Mouse (Mus musculus) NIH3T3 (cell line): ENCODE data around the gene Sema3g.

Source experiments
- DNase-seq: peaks from one replicate; pipeline ENCODE4 v3.0.0-alpha.2; 2012; ENCODE audit warnings: low read depth

The Sema3g gene

DNA sequence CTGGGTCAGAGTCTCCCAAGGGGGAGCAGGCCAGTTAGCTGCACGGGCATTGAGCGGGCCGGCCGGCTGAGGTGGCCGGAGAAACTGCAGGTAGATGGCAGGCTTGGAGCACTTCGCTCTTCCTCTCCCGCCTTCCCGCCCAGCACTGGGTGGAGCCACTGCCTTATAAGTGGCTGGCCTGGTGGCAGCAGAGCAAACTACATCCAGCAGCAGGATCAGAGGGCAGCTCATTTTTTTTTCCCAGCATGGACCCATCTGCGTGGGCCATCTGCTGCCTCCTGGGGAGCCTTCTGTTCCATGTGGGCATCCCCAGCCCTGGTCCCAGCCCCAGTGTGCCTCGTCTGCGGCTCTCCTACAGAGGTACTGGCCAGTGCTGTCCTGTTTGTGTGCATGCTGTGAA is at the start of gene Sema3g:
TSS of gene Sema3g (plus strand) at position 195 of the 400 bp plus-strand sequence.
- DNase-seq = peak; percentile 47

DNA sequence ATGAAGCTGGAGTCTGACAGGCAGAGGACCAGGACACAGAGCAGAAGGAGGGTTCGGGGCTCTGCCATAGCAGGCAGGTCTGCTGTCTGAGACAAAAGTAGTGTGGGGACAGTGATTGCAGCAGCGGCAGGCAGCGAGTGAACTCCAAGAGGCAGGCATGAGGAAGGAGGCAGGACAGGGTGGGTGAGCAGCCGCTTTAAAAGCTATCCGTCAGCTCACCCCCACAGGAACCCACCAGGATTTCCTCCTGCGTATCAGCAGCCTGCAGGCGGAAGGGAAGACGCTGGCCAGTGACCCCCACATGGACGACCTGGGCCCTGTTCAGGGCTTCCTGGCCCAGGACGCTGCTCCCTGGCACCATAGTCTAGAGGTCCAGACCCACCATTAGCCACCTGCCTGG is 49.2 kb upstream of the Sema3g start, which contains the start of gene Stab1:
TSS of gene Stab1 (minus strand) at position 217 of the 400 bp plus-strand sequence.
- DNase-seq = no peak

GRCm38 (mm10) chr14:31169508-31169907 is 48.2 kb upstream of the Sema3g start:
- no peak for DNase-seq

- DNase-seq = no peak
These were observed 46.7 kb upstream of the Sema3g start for GRCm38 (mm10) chr14:31170963-31171362.

DNA sequence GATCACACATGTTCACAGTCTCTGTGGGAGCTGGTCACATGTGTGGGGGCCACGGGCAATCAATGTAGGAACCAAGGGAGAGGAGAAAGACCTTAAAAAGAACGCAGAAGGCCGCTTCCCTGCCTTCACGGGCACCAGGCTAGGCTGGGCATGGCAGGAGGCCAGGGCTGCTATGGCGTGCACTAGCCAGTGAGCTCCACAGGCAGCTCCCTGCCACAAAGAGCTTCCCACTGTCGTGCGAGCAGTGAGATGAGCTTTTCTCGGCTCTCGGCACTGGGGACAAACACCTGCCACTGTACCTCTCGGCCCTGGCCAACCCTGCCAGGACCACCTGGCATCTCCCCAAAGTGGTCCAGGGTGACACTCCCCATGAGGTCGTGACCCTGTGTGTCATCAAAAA is 46.3 kb upstream of the Sema3g start:
- DNase-seq = no peak

DNA sequence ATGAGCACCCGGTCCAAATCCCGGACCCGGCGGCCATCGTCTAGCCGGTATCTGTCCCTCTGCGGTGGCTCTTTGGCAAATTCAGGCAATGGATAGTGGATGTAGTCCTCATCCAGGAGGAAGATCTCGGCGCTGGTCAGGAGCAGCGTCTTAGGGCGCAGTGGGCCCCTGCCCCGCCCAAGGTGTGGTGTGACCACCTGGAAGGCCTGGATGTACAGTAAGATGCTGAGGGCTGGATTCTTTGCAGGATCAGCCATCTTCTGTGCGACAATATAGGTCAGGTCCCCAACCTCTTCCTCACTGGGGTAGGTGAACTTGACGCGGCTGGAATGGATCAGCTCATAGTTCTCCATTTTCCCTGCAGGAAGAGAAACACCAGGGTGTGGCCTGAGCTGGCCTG is 45.8 kb upstream of the Sema3g start:
- no peak for DNase-seq

- DNase-seq = no peak
These were observed 44.7 kb upstream of the Sema3g start for GRCm38 (mm10) chr14:31172781-31173455.

- no peak for DNase-seq
These were observed 44.1 kb upstream of the Sema3g start for GRCm38 (mm10) chr14:31173537-31173936.

DNA sequence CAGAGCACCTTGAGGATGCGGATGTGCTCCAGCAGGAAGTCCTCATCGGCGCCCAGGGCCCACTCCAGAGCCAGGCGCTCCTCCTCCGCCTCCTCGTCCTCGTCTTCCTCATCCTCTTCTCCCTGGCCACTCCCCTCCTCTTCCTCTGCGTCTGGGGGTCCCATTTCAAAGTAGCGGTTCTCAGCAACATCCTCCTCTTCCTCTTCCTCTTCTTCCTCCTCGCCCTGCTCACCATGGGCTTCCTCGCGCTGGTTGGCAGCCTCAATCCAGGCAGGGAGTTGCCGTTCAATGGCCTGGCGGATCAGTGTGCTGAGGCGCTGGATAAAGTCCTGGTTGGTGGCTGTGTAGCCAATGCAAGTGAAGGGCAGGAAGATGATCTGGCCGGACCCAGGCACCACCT is 40.4 kb upstream of the Sema3g start:
- no peak for DNase-seq

DNA sequence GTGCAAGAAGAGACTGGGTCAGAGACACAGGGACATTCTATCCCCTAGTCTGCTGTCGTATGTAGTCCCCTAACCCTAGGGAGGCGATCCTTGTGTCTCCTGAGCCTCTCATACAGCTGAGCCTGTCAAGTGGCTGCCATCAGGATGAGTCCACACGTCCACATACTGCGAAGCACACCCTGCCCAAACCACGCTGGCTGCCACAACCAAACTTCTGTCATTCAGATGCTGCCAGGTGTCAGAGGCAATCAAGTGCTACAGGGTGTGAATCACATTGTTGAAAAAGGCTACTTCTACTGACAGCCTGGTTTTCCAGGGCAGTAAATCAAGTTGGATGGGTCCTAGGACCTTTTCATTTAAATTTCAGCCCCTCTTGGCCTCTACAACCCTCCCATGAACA is 39.9 kb upstream of the Sema3g start:
- DNase-seq = no peak

DNA sequence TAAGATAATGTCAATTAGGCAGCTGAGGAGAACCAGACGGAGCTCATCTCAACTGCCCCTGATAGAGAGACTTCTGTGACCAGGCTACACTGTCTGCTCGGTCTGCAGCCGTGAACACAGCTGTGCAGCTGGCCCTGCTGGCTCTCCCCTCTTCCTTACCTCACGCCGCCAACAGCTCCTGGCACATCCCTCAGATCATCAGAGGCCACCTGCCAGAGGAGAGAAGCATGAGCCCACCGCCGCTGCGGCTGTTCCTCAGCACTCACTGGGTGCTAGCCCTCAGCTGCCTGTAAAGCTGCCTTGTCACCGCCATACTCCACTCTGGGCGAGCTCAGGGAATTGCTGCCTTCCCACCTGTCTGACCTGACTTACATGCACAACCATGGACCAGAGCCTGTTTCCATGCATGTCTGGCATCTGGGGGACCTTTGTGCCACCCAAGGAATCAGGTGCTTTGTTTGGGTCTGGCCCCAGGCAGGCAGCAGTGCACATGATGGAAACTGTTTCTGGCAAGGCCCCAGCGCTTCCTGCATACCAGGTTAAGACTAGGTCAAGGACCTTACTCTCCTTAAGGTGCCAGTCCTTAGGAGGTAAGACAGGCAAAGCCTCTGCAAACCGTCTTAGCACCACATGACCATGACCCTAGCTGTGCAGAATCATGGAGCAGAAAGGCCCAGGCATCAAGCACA is 37.8 kb upstream of the Sema3g start:
- DNase-seq = no peak

DNA sequence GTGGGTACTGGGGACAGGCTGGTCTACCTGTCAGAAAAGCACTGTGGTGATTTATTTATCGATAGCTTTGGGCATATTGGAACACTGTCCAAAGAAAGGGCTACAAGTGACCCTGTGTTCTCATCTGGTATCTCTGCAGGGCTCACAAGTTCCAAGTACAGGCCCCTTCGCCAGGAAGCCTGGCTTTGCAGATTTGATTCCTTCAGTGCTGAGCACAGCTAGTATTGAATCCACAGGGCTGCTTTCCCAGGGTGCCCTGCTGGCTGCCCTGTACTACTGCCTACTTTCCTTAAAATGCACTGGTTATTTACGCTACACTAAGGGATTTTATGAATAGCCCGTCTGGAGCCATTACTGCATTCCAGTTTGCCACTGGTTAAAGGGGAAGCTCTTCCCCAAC is 36.1 kb upstream of the Sema3g start:
- DNase-seq = no peak

DNA sequence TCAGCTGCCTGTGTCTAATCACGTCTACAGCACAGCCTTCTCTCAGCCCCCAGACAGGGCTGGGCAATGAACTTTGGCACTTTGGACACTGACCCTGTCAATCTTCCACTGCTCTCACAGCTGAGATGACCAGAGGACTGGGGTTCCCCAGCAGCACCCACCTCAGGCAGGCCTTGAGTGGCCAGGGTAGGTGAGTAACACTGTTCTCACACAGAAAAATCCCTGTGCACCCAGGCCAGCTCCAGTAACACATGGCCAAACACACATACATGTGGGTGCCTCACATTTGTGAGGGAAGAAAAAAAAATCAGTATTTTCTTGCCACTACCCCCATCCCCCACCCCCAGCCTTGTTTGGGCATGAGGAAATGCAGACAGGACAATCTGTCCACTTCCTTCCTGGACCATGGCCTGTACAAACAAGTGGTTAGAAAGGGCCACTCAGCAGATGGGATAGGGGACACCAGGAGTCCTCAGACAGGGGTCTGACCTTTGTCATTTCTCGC is 34.8 kb upstream of the Sema3g start:
- DNase-seq = no peak

DNA sequence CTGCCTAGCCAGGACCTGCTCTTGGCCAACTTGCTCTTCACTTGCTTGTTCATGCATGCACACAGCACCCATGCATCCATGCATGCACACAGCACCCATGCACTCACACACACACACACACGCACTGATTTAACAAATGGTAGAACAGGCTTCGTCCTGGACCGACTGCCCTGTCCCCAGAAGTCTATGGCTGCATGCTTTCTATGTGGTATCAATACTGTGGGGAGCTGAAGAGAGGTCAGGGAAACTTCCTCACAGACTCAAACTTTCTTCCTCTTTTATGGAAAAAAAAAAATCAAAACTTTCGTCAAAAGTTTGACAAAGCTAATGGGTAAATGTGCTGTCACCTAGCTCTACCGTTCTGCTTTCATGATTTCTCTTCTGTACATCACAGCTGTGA is 34.1 kb upstream of the Sema3g start:
- no peak for DNase-seq

DNA sequence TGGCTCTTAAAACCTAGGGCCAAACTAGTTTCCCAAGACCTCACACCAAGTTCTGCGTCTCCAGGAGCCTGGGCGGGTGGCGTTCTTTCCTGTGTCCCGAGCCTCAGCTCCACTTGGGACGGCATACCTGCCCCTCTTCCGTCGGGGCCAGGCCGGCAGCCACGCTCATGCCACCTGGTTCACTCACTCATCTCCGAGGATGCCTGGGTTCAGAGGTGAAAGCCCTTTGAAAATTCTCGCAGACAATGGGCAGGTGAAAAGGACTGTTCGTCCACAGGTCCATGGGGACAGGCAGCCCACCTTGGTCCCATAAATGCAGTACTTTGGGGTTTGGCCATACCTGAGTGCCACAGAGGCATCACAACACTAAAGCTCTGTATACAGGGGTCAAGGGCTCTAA is 33.5 kb upstream of the Sema3g start:
- no peak for DNase-seq

DNA sequence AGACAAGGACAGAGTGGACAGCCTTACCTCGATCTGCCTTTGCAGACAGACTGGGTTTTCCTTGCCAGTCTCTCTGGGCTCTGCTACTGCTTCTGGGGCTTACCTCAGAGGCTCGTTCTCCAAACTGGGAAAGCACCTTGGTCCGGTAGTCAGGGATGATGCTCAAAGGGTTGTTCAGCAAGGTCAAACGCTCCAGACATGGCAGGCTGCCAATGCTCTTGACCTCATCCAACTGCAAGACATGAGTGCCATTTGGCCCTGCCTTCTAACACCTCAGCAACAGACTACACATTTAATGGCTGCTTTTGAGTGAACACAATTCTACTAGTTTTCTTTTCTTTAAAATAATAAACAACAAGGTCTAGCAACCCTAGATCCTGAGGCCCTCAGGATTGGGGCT is 31.0 kb upstream of the Sema3g start:
- no peak for DNase-seq

- DNase-seq = peak; percentile 85
These were observed 28.9 kb upstream of the Sema3g start for GRCm38 (mm10) chr14:31188771-31189181.

GRCm38 (mm10) chr14:31189348-31189747 is 28.3 kb upstream of the Sema3g start:
- no peak for DNase-seq

DNA sequence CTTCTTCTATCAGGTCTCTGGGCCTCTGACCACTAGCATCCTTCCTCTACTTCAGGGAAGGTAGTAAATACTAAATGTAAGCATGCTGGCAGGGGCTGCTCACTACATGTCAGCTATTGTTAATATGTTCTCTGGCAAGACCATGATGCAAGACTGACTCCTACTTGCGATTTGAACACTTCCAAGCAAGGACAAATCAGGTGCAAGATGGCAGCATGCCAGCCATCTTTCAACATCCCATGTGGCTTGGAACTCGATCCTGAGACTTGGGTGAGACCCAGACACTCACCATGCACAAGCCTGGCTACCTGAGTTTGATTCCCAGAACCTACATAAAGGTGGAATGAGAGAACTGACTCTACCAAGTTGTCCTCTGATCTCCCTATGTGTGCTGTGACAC is 25.7 kb upstream of the Sema3g start:
- DNase-seq = peak; percentile 75

GRCm38 (mm10) chr14:31193791-31194190 is 23.9 kb upstream of the Sema3g start:
- no peak for DNase-seq

GRCm38 (mm10) chr14:31194441-31194840 is 23.2 kb upstream of the Sema3g start:
- no peak for DNase-seq

DNA sequence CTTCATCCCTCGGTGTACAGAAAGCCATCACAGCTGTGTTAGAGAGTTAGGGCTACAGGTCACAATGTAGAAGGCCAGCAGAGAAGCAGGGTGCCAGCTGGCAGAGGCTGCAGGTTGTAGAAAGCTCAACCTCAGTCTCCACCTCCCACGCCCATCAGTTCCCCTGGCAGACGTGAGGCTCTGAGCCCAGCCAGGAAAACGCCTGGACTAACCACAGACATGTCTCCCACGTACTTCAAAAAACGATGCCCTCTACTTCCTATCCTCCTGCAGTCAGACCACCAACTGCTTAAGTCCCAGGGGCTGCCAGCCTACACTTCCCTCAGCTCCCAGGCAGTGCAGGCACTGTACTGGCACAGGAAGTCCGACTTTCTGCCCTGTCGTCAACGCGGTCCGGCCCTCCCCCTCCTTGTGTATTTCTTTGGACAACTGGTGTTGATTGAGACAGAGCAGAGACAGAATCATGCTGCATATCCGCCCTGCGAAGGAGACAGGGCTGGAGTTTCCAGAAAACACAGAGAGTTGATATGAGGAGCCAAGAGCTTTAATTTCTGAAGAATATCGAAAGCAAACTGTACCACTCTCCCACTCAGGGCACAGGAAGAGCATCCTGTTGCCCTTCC is 22.7 kb upstream of the Sema3g start:
- peak; percentile 72 for DNase-seq

DNA sequence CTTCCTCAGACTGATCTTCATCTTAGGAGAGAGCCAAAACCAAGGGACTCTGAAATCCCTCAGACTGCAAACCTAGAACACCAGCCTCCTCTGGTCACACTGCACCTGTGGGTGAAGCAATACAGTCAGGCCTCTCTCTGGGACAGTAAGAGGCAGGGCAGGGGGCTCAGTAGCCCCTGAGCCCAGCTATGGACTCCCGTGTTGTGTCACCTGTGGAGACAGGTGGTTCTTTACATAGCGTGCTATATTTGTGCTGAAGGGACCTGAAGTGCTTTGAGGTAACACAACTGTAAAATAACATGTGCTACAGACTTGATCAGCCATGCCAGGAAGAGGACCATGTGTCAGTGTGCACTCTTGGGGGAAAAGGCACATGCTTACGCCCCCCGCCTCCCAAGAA is 22.1 kb upstream of the Sema3g start:
- DNase-seq = no peak
